Mouse (Mus musculus): ENCODE measurements around the gene 2310079G19Rik. TPM values are rescaled to one million over a fixed set of nuclear protein-coding genes. Genes with fewer than 3 reads are reported as not detected.

The 2310079G19Rik gene
- polyA plus RNA-seq (2016; fragmentation: Nextera tagmentation; extraction: Ambion mirVana), result not detected in 2 replicates

DNA sequence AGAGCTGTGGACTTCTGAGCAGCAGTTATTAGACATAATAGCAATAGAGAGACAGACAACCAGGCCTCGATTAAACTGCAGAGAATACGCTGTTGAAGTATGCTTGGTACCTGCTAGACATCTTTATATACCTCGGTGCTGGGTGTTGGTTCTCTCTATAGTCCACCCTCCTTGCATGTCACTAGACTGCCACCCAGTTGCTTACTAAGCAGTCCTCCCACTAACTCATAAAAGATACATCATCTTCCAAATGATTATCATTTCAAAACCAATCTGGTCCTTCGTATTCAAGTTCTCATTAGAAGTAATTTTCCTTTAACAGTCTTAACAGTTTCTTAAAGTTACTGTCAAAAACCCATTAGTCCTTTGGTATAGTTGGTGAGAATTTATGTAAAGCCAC, at the start of gene 2310079G19Rik:
Gene 2310079G19Rik (minus strand): TSS at position 101 of the 400 bp plus-strand sequence.
- Histone ChIP-seq H3K27me3 (replicated peaks; ENCODE audit: low read depth, poor library complexity, severe bottlenecking) (no peaks in the 10 kb centered on the region), H3K9me3 (no peaks in the 10 kb centered on the region), H3K36me3 (replicated peaks) (no peaks in the 10 kb centered on the region), H3K4me1 (no peaks in the 10 kb centered on the region), H3K4me3 (no peak within 1 kb of the TSS), H3K27ac (replicated peaks) (no peak within 1 kb of the TSS)
- WGBS, result 95% methylated on average over 4 of the region's 4 CpGs
- DNase-seq (ENCODE audit: low spot score), result no peak

- WGBS, result 92% methylated on average over 4 of the region's 4 CpGs
- DNase-seq (ENCODE audit: low spot score), result no peak
- Histone ChIP-seq H3K4me1 (no peaks in the 10 kb centered on the region), H3K36me3 (replicated peaks) (no peaks in the 10 kb centered on the region), H3K4me3 (no peak within 1 kb of the TSS), H3K27ac (replicated peaks) (no peak within 1 kb of the TSS), H3K9me3 (no peaks in the 10 kb centered on the region), H3K27me3 (replicated peaks; ENCODE audit: low read depth, poor library complexity, severe bottlenecking) (no peaks in the 10 kb centered on the region)
Observed at GRCm38 (mm10) chr16:88671571-88671970, 44.1 kb upstream of the 2310079G19Rik start, which contains the start of gene Krtap27-1. Krtap27-1 (minus strand) TSS chr16:88671671.

GRCm38 (mm10) chr16:88657426-88657825, 30.0 kb upstream of the 2310079G19Rik start:
- Histone ChIP-seq H3K27ac (replicated peaks) (no peak overlapping the region), H3K4me3 (no peak overlapping the region), H3K9me3 (no peaks in the 10 kb centered on the region), H3K27me3 (replicated peaks; ENCODE audit: low read depth, poor library complexity, severe bottlenecking) (no peaks in the 10 kb centered on the region), H3K4me1 (no peaks in the 10 kb centered on the region), H3K36me3 (replicated peaks) (no peaks in the 10 kb centered on the region)
- 62% methylated on average over 1 of the region's 1 CpGs for WGBS
- no peak for DNase-seq (ENCODE audit: low spot score)

GRCm38 (mm10) chr16:88651952-88652351, 24.5 kb upstream of the 2310079G19Rik start:
- Histone ChIP-seq H3K36me3 (replicated peaks) (no peaks in the 10 kb centered on the region), H3K9me3 (no peaks in the 10 kb centered on the region), H3K27me3 (replicated peaks; ENCODE audit: low read depth, poor library complexity, severe bottlenecking) (no peaks in the 10 kb centered on the region), H3K27ac (replicated peaks) (no peak overlapping the region), H3K4me1 (0 out of 2 replicates have a peak, but pooled peaks cover 4% of the 10 kb centered on the region), H3K4me3 (no peak overlapping the region)
- 72% methylated on average over 2 of the region's 2 CpGs for WGBS
- DNase-seq (ENCODE audit: low spot score), result no peak

DNA sequence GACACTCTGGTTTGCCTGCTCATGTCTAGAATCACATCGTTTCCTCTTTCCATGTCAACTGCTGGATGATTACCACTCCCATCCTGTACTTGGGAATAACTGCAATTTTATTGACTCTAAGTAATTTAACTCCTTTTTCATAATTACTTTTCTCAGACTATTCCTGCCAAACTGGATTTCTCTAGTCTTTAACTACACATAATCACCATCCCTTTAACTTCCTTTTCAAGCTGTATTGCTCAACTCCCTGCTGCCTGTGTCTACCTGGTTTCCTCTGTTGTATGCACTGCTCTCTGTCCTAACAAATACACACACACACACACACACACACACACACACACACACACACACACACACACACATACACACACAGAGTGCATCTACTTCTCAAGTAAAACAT, 23.6 kb upstream of the 2310079G19Rik start:
- Histone ChIP-seq H3K27me3 (replicated peaks; ENCODE audit: low read depth, poor library complexity, severe bottlenecking) (no peaks in the 10 kb centered on the region), H3K9me3 (no peaks in the 10 kb centered on the region), H3K27ac (replicated peaks) (no peak overlapping the region), H3K4me1 (0 out of 2 replicates have a peak, but pooled peaks cover 4% of the 10 kb centered on the region), H3K36me3 (replicated peaks) (no peaks in the 10 kb centered on the region), H3K4me3 (no peak overlapping the region)
- DNase-seq (ENCODE audit: low spot score), result no peak
- WGBS, result 79% methylated on average over 1 of the region's 1 CpGs

DNA sequence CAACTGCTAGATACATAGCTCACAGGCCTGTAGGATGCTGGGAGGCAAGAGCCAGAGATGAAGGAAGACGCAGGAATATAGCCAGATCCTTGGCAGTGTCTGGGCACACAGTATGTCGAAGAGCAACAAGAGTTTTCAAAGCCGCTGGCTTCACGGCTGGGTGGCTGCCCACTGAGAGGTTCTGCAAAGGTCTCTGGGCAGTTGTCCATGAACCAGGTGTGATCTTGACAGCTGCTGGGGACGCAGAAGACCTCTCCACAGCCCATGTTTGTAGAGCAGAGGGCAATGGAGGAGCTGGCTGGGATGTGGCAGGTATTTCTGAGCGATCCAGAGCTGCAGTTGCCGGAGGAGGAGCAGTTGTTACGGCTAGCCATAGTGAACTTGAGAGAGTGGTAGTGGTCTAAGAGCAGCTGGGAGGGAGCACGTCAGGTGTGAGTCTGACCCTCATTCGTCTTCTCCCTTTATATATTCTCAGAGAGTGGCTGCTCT, 19.9 kb upstream of the 2310079G19Rik start, which contains the start of gene Krtap26-1:
Gene Krtap26-1 (minus strand): TSS at position 439 of the 489 bp plus-strand sequence.
- DNase-seq (ENCODE audit: low spot score), result no peak
- H3K27me3 ChIP-seq (replicated peaks; ENCODE audit: low read depth, poor library complexity, severe bottlenecking), result no peaks in the 10 kb centered on the region
- H3K4me1 ChIP-seq, result 0 out of 2 replicates have a peak, but pooled peaks cover 4% of the 10 kb centered on the region
- no peaks in the 10 kb centered on the region for H3K9me3 ChIP-seq
- H3K27ac ChIP-seq (replicated peaks), result no peak within 1 kb of the TSS
- WGBS, result 89% methylated on average over 10 of the region's 10 CpGs
- no peak within 1 kb of the TSS for H3K4me3 ChIP-seq
- no peaks in the 10 kb centered on the region for H3K36me3 ChIP-seq (replicated peaks)

DNA sequence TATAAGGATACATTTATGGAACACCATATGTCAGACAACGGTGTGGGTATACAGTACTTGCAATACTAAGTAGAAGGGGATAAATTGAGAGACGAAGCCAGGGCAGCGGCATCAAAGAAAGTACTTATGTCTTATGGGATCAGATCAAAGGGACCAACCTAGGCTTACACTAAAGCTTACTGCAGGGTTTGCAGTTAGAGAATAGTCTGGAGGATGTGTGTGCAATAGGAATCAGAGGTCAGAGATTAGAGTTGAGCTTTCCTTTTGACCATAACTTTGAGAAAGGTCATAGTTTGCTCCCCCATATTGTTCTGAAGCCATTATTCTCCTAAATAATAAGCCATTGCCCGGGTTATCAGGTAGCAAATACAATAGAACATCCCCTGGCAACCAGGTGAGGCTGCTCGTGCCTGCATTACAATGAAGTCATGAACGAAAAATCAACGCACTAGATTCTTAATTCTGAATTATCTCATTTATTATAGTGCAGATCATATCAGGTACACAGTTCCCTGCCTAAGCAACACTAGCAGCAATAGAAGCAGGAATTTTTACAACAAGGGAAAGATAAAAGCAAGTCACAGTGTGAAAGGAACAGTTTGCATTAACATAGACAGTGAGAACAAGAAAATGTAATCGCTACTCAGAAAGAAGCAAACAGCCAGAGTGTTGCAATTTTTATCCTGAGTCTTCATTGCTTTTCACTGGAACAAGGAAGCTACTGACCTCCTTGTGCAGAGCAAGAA, 19.1 kb upstream of the 2310079G19Rik start:
- Histone ChIP-seq H3K4me1 (0 out of 2 replicates have a peak, but pooled peaks cover 4% of the 10 kb centered on the region), H3K27me3 (replicated peaks; ENCODE audit: low read depth, poor library complexity, severe bottlenecking) (no peaks in the 10 kb centered on the region), H3K9me3 (no peaks in the 10 kb centered on the region), H3K36me3 (replicated peaks) (no peaks in the 10 kb centered on the region), H3K27ac (replicated peaks) (no peak overlapping the region), H3K4me3 (no peak overlapping the region)
- DNase-seq (ENCODE audit: low spot score), result no peak
- WGBS, result 88% methylated on average over 8 of the region's 8 CpGs

GRCm38 (mm10) chr16:88640053-88640452, 12.6 kb upstream of the 2310079G19Rik start:
- Histone ChIP-seq H3K9me3 (no peaks in the 10 kb centered on the region), H3K27me3 (replicated peaks; ENCODE audit: low read depth, poor library complexity, severe bottlenecking) (no peaks in the 10 kb centered on the region), H3K4me1 (0 out of 2 replicates have a peak, but pooled peaks cover 2% of the 10 kb centered on the region), H3K27ac (replicated peaks) (no peak overlapping the region), H3K36me3 (replicated peaks) (no peaks in the 10 kb centered on the region), H3K4me3 (no peak overlapping the region)
- WGBS, result 88% methylated on average over 3 of the region's 3 CpGs
- DNase-seq (ENCODE audit: low spot score), result no peak

GRCm38 (mm10) chr16:88635142-88635541, 7.7 kb upstream of the 2310079G19Rik start:
- no peaks in the 10 kb centered on the region for H3K27me3 ChIP-seq (replicated peaks; ENCODE audit: low read depth, poor library complexity, severe bottlenecking)
- WGBS, result 48% methylated on average over 4 of the region's 4 CpGs
- no peak for DNase-seq (ENCODE audit: low spot score)
- no peak overlapping the region for H3K4me3 ChIP-seq
- no peaks in the 10 kb centered on the region for H3K9me3 ChIP-seq
- H3K4me1 ChIP-seq, result 0 out of 2 replicates have a peak, but pooled peaks cover 4% of the 10 kb centered on the region
- no peaks in the 10 kb centered on the region for H3K36me3 ChIP-seq (replicated peaks)
- H3K27ac ChIP-seq (replicated peaks), result no peak overlapping the region

DNA sequence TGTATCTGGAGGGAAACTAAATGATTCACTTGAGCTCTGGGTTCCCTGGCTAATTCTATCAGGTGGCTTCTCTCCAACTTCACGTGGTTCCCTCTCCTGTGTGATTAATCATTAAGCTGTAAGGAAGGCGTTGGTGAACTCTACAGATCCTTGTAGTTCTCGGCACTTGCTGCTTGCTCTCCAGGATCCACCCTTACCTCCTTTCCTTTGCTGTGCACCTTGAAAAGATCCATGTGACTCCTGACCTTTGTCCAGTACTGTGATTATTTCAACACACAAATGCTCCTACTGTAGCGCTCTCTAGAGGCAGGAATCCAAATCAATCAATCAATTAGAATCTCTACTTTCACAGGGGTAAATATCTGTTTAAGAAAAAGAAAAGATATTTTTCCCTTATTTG, 4.0 kb upstream of the 2310079G19Rik start:
- H3K9me3 ChIP-seq, result no peaks in the 10 kb centered on the region
- H3K36me3 ChIP-seq (replicated peaks), result no peaks in the 10 kb centered on the region
- 0 out of 2 replicates have a peak, but pooled peaks cover 4% of the 10 kb centered on the region for H3K4me1 ChIP-seq
- WGBS, result 82% methylated on average over 4 of the region's 4 CpGs
- no peak overlapping the region for H3K27ac ChIP-seq (replicated peaks)
- H3K27me3 ChIP-seq (replicated peaks; ENCODE audit: low read depth, poor library complexity, severe bottlenecking), result no peaks in the 10 kb centered on the region
- no peak overlapping the region for H3K4me3 ChIP-seq
- no peak for DNase-seq (ENCODE audit: low spot score)

- DNase-seq (ENCODE audit: low spot score), result no peak
- no peaks in the 10 kb centered on the region for H3K4me1 ChIP-seq
- no peaks in the 10 kb centered on the region for H3K36me3 ChIP-seq (replicated peaks)
- 79% methylated on average over 4 of the region's 4 CpGs for WGBS
- H3K27ac ChIP-seq (replicated peaks), result no peak overlapping the region
- no peaks in the 10 kb centered on the region for H3K9me3 ChIP-seq
- H3K4me3 ChIP-seq, result no peak overlapping the region
- H3K27me3 ChIP-seq (replicated peaks; ENCODE audit: low read depth, poor library complexity, severe bottlenecking), result no peaks in the 10 kb centered on the region
Observed at GRCm38 (mm10) chr16:88612712-88613111, 14.8 kb downstream of the 2310079G19Rik start.

DNA sequence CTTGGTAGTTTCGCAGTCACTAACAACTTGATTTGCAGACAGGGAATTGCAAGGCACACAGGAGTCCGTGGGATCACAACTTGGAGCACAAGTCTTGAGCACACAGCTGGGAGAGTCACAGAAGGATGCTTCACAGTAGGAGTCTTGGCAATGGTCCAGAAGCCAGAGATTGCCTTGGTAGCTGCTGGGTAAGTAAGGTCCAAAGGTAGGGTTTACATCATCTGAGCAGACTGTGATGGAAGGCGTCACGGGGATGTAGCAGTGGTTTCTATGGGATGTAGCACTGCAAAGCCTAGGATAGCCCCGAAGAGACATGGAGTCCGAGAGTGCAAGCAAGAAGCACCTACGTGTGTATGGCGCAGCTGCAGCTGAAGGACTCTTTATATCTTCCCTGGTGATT, 15.5 kb downstream of the 2310079G19Rik start, which contains the start of gene Krtap24-1:
Gene Krtap24-1 (minus strand): TSS at position 358 of the 400 bp plus-strand sequence.
- no peaks in the 10 kb centered on the region for H3K4me1 ChIP-seq
- H3K4me3 ChIP-seq, result no peak within 1 kb of the TSS
- WGBS, result 95% methylated on average over 8 of the region's 8 CpGs
- H3K27ac ChIP-seq (replicated peaks), result no peak within 1 kb of the TSS
- DNase-seq (ENCODE audit: low spot score), result no peak
- H3K36me3 ChIP-seq (replicated peaks), result no peaks in the 10 kb centered on the region
- H3K27me3 ChIP-seq (replicated peaks; ENCODE audit: low read depth, poor library complexity, severe bottlenecking), result no peaks in the 10 kb centered on the region
- no peaks in the 10 kb centered on the region for H3K9me3 ChIP-seq

DNA sequence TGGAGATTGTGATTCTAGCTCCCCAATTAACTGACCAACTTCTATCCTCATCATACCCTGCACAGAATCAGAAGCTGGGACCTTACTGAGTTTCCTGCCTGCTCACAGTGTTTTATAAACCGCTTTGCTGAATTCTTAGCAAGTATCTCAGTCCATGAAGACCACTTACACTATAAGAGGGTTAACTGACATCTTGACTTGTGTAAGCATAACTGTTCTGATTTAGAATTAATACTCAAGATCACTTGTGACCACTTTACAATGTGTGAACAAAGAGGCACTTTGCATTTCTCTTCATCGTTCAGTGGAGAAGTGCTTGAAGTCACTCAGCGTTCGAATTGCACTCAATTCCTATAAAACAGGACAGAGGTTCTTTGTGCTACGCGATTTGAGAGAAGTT, 22.9 kb downstream of the 2310079G19Rik start:
- Histone ChIP-seq H3K36me3 (replicated peaks) (no peaks in the 10 kb centered on the region), H3K4me1 (peaks cover 29% of the 10 kb centered on the region), H3K4me3 (no peak overlapping the region), H3K27ac (replicated peaks) (no peak overlapping the region), H3K27me3 (replicated peaks; ENCODE audit: low read depth, poor library complexity, severe bottlenecking) (no peaks in the 10 kb centered on the region), H3K9me3 (no peaks in the 10 kb centered on the region)
- no peak for DNase-seq (ENCODE audit: low spot score)
- WGBS, result 87% methylated on average over 6 of the region's 6 CpGs
